Mouse (Mus musculus) ES-E14 (cell line): ENCODE results near the gene Efcab1. TPM values are rescaled to one million over a fixed set of nuclear protein-coding genes. Genes with fewer than 3 reads are reported as not detected.

ENCODE experiments used
- DNase-seq: peaks from one replicate; pipeline ENCODE4 v3.0.0-alpha.2; 2013; ENCODE audit warnings: low read depth, low spot score
- H3K27ac ChIP-seq: 2 replicates; pipeline ENCODE4 v1.5.1; 2012; ENCODE audit warnings: low read depth, mild to moderate bottlenecking, low read length, moderate library complexity, mixed read lengths; ENCODE audit not compliant: poor library complexity, insufficient read depth, severe bottlenecking
- H3K36me3 ChIP-seq: 2 replicates; pipeline ENCODE4 v1.6.1; 2012; ENCODE audit warnings: mild to moderate bottlenecking, low read length, moderate library complexity, mixed read lengths; ENCODE audit not compliant: control insufficient read depth, poor library complexity, insufficient read depth, severe bottlenecking
- H3K4me1 ChIP-seq, 2 experiments: fragments of 150-350 bp in 1 of 2; sonication (generic) in 1 of 2; 2 replicates each; pipeline ENCODE4 v1.6.1; 2012; ENCODE audit warnings: low read length in 2 of 2, mild to moderate bottlenecking in 1 of 2, mixed read lengths in 1 of 2; ENCODE audit not compliant: control insufficient read depth in 2 of 2, insufficient read depth in 2 of 2, poor library complexity in 1 of 2
- H3K4me3 ChIP-seq, 2 experiments: fragments of 150-350 bp in 1 of 2; sonication (generic) in 1 of 2; 2 replicates each; pipeline ENCODE4 v1.5.1; 2012; ENCODE audit warnings: low read length in 2 of 2, low read depth in 1 of 2, mild to moderate bottlenecking in 1 of 2, mixed read lengths in 1 of 2; ENCODE audit not compliant: insufficient read depth in 1 of 2, poor library complexity in 1 of 2, severe bottlenecking in 1 of 2
- H3K9ac ChIP-seq: 2 replicates; pipeline ENCODE4 v1.6.1; 2012; ENCODE audit warnings: low read depth, mild to moderate bottlenecking, low read length, mixed read lengths; ENCODE audit not compliant: poor library complexity, insufficient read depth, severe bottlenecking
- H3K9me3 ChIP-seq: fragments of 150-350 bp; sonication (generic); 2 replicates; pipeline ENCODE4 v1.6.1; 2012; ENCODE audit warnings: low read depth, mild to moderate bottlenecking, low read length; ENCODE audit not compliant: control insufficient read depth, insufficient read depth
- CHD2 ChIP-seq: IDR thresholded peaks from 2 replicates; pipeline ENCODE4 v1.6.1; 2014; ENCODE audit warnings: mild to moderate bottlenecking, low read depth, low read length, inconsistent platforms
- HCFC1 ChIP-seq: IDR thresholded peaks from 2 replicates; pipeline ENCODE4 v1.6.1; 2012; ENCODE audit warnings: low read length, inconsistent platforms, borderline replicate concordance; ENCODE audit not compliant: insufficient read depth
- MAFK ChIP-seq: IDR thresholded peaks from 2 replicates; pipeline ENCODE4 v1.6.1; 2014; ENCODE audit warnings: mild to moderate bottlenecking, low read depth, low read length, inconsistent platforms; ENCODE audit not compliant: insufficient read depth
- ZC3H11A ChIP-seq: IDR thresholded peaks from 2 replicates; pipeline ENCODE4 v1.6.1; 2012; ENCODE audit warnings: low read depth, mild to moderate bottlenecking, inconsistent platforms, low read length, borderline replicate concordance
- ZNF384 ChIP-seq: IDR thresholded peaks from 2 replicates; pipeline ENCODE4 v1.6.1; 2012; ENCODE audit warnings: low read depth, low read length, inconsistent platforms
- in situ Hi-C, 2 experiments: fragments of 600-800 bp; cut with MboI; formaldehyde crosslinking; loops; one replicate each; pipeline ENCODE4 v1.15.1; 2025; ENCODE audit warnings: low sequenced_read_pairs in 2 of 2, inconsistent platforms in 1 of 2; ENCODE audit not compliant: unreplicated experiment in 2 of 2
- total RNA-seq: library from RNA; depleted of rRNA; stranded (reverse); fragments of 300-350 nt; gene quantifications from 2 replicates; pipeline ENCODE4 v1.2.3, GENCODE M21; 2012

Efcab1 gene
- total RNA-seq, 1 experiment = 0.58 TPM

DNA sequence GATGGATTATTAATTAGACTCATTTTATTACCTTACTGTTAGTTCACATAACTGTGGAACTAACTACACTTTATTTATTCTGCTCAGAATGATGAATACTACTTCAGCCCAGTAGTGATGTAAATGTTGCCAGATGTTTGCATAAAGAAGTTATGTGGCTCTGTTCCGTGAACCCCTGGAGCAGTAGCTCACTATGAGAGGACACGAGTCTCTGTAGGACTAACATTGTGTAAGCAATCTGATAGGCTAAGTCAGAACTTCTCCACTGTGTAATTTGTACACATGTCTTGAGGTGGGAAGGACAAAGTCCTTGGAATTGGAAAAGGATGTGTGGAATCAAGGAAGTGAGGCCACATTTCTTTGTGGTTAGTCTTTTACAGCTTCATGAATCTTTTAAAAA, 45.5 kb downstream of the Efcab1 start:
- DNase-seq = no peak
- H3K9ac ChIP-seq = no peak overlapping the region
- in situ Hi-C loops = no loop called here
- H3K36me3 ChIP-seq = no peaks in the 10 kb centered on the region
- H3K4me3 ChIP-seq = no peak overlapping the region
- H3K9me3 ChIP-seq = no peaks in the 10 kb centered on the region
- TF ChIP-seq ZNF384 (no peak), ZC3H11A (no peak), CHD2 (no peak), MAFK (no peak), HCFC1 (no peak)
- no peak overlapping the region for H3K27ac ChIP-seq
- no peaks in the 10 kb centered on the region for H3K4me1 ChIP-seq

DNA sequence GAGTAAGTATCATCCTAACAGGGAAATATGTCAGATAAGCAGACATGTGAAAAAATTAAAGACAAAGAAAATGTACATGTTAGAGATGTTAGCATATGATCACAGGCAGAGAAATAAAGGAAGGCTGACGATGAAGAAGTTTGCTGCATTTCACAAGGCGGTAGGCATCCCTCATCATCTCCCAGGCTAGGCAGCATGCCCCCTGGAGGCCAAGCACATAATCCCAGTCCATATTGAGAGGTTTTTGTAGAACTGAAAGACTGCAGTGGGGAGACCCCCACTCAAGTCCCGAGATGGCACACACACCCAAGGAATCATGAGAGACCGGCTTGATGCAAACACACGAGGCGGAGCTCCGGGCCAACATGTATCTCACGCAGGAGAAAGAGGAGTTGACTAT, 53.3 kb downstream of the Efcab1 start:
- Histone ChIP-seq H3K4me3 (no peak overlapping the region), H3K4me1 (no peaks in the 10 kb centered on the region), H3K36me3 (no peaks in the 10 kb centered on the region), H3K9ac (no peak overlapping the region), H3K27ac (no peak overlapping the region), H3K9me3 (no peaks in the 10 kb centered on the region)
- DNase-seq = no peak
- in situ Hi-C loops = no loop called here
- TF ChIP-seq ZNF384 = no peak
- TF ChIP-seq ZC3H11A = no peak
- no peak for TF ChIP-seq HCFC1
- TF ChIP-seq MAFK = no peak
- TF ChIP-seq CHD2 = no peak

DNA sequence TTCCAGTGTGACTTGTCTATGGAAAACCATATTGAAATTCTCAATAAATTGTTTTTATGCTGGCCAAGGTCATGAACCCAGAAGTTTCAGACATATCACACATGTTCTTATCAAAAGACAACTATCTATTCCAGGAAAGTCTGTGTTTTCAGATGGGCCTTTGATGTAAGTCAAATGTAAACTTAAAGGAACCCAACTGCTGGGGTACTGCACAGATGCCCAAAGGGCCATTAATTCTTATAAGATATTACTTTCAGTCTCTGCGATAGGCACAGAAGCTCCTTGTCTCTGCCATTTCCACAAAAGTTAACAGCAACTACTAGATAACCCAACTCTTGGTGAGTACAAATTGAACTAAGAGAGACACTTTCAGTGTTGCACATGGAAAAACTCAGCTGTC, 67.3 kb downstream of the Efcab1 start:
- TF ChIP-seq ZC3H11A = no peak
- TF ChIP-seq CHD2 = no peak
- TF ChIP-seq ZNF384 = no peak
- TF ChIP-seq MAFK = no peak
- TF ChIP-seq HCFC1 = no peak
- H3K9me3 ChIP-seq = no peaks in the 10 kb centered on the region
- H3K9ac ChIP-seq = no peak overlapping the region
- H3K4me3 ChIP-seq = no peak overlapping the region
- in situ Hi-C loops = no loop called here
- no peak overlapping the region for H3K27ac ChIP-seq
- no peaks in the 10 kb centered on the region for H3K36me3 ChIP-seq
- no peak for DNase-seq
- H3K4me1 ChIP-seq = no peaks in the 10 kb centered on the region

DNA sequence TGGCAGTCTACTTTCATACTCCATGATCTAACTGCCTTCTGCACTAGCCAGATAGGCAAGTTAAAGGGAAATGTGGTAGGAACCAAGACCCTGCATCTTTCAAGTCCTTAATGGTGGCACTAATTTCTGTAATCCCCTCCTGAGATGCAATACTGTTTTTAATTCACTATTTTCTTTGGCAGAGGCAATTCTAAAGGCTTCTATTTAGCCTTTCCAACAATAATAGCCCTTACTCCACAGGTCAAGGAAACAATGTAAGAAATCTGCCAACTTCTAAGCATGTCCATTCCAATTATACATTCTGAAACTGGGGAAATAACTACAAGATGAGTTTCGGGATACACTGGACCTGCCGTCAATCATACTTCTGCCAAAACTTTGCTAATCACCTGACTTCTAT, 72.8 kb downstream of the Efcab1 start:
- H3K9me3 ChIP-seq = no peaks in the 10 kb centered on the region
- TF ChIP-seq ZNF384 = no peak
- no peak for TF ChIP-seq ZC3H11A
- in situ Hi-C loops = no loop called here

DNA sequence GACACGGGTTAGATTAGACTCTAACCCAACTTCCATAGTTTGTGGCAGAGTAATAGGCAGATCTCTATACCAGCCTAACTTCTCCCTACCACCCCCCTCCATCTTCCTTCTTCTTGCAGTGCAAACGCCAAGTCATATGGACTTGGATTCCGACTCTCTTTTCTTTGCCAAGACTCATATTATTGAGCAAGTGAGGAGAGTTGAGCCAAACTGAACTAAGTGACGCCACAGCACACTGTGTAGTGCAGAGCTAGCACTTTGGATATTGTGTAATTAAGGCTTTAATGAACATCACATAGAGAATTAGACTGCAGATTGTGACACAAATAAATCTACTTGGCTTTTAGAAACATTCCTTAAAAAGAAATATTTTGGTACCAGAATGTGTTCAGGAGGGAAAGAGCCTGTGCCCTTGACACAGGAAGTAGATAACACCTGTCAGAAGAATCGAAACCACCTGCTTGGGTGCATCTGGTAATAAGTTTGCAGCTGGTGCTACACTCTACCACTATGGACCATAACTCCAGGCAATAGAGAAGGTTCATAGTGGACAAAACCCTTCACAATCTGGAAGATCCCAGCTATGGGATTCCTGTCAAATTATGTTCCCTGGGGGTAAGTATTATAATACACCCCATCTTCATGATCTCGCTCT, 83.3 kb downstream of the Efcab1 start:
- H3K4me1 ChIP-seq = no peaks in the 10 kb centered on the region
- H3K36me3 ChIP-seq = no peaks in the 10 kb centered on the region
- H3K9me3 ChIP-seq = no peaks in the 10 kb centered on the region
- DNase-seq = no peak
- in situ Hi-C loops = no loop called here
- H3K4me3 ChIP-seq = no peak overlapping the region
- TF ChIP-seq MAFK (no peak), CHD2 (no peak), HCFC1 (no peak), ZC3H11A (no peak), ZNF384 (no peak)
- no peak overlapping the region for H3K9ac ChIP-seq
- H3K27ac ChIP-seq = no peak overlapping the region

More for the DNA sequence above, 72.8 kb downstream of the Efcab1 start:
- Histone ChIP-seq H3K27ac (no peak overlapping the region), H3K4me3 (no peak overlapping the region), H3K9ac (no peak overlapping the region), H3K36me3 (no peaks in the 10 kb centered on the region), H3K4me1 (no peaks in the 10 kb centered on the region)
- no peak for DNase-seq
